Mouse (Mus musculus) T-helper 1 cell (primary cell): Measurements from ENCODE around the gene Elf1.
"Not testable (repeated sequence)": the region's sequence is repeated elsewhere in the genome, so short reads cannot be mapped to it uniquely, and the experiment has no call there.

Experiments
- in situ Hi-C: fragments of 300-600 bp; cut with MboI, MseI; formaldehyde crosslinking; loops from one replicate; pipeline ENCODE4 v1.15.1; 2025; ENCODE audit warnings: high pct_unique_total_duplicates

Elf1 gene

DNA sequence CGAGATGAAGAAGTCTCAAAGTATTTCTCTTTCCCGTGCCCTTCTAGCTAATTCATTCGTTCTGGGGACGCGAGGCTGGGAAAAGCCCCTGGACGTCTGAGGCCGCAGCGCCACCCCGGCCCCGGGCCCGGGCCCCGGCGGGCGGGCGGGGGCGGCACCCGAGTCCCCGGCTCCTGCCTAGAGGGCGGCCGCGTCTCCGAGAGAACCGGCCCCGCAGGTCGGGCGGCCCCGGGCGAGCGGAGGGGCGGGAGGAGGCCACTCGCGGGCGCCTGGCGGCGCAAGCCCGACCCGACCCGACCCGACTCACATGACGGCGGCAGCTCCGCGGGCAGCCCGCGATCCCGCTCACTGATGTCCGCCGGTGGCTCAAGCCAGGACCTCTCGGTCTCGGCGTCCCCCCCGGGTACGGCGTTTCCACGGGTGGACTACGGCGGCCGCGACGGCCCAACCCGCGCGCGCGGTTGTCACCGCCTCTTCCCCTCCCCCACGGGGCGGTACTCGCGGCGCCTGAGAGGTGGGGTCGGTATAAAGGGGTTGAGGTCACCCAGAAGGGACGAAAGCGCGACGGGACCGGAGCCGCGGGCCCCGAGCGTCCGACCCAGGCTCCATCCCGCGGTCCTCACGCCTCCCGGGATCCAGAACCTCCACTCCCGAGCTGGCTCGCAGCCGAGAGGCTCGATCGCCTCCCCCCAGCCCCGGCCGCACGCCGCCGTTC lies at the start of gene Elf1:
Gene Elf1 (plus strand): TSS at position 571 of the 715 bp plus-strand sequence.
- in situ Hi-C loops = no loop called here

DNA sequence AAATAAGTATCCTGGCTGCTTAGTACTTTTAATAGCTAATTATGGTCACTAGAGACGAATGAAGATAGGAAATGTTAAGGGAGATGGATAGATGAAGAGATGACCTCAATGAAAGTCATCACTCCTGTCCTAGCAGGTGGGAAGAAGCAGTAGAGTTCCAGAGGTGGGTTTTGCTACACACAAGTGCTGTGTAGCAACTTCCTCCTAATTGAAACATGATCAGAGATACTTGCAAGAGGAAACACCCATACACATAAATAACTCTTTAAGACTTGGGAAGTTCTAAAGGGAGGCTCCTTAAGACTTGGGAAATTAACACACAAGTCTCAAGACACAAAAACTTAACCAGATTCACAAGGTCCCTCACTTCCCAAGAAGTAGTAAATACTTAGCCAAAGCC lies 46.9 kb upstream of the Elf1 start:
- in situ Hi-C loops = no loop called here

DNA sequence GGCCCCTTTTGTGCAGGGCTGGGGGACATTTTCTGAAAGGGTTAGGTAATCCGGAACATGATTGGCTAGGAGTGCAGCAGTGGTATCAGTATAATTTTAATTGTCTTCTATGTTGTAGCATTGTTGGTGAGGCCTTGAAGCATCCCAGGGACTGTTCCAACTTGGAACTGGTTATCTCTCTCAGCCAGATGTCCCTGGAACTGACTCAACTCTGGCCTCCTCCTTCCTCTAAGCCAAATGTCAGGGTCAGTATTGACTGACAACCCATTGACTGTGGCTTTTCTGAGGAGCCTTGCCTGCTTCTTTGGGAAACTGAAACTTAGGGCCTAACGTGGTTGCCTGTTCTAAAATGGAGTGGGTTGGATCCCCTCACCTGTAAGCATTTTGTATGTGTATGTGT lies 40.3 kb upstream of the Elf1 start:
- in situ Hi-C loops = no loop called here

DNA sequence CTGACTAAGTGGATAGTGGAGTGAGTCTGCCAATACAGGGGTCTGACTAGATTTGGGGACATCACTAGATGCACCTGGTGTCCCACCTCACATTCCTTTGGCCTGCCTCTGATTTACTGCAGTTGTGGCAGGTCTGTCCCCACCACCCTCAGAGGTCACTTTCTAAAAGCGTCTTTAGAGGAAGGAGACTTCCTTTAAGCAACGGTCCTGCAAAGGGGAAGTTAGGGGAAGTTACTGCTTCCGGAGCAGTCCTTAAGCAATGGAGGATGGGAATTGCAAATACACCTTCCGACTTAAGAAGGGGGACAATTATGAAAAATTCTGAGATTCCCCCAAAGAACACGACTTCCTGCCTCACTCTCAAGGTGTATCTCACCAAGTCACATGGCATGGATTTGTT lies 39.6 kb upstream of the Elf1 start:
- in situ Hi-C loops = no loop called here

DNA sequence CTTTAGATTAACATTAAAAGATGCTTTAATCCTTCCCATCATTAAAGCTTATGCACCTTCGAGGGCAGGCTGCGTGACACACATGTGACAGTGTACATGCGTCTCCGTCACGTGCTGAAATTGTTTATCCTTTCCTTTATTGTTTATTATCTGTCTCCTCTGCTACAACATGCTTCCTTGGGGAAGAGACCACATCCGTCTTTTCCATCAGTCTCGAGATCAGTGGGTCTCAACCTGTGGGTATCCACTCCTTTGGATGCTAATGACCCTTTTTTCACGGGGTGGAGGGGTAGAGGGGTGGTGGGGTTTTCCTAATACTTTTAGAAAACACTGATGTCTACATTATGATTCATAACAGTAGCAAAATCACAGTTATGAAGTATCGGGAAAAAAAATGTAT lies 36.4 kb upstream of the Elf1 start:
- in situ Hi-C loops = no loop called here

DNA sequence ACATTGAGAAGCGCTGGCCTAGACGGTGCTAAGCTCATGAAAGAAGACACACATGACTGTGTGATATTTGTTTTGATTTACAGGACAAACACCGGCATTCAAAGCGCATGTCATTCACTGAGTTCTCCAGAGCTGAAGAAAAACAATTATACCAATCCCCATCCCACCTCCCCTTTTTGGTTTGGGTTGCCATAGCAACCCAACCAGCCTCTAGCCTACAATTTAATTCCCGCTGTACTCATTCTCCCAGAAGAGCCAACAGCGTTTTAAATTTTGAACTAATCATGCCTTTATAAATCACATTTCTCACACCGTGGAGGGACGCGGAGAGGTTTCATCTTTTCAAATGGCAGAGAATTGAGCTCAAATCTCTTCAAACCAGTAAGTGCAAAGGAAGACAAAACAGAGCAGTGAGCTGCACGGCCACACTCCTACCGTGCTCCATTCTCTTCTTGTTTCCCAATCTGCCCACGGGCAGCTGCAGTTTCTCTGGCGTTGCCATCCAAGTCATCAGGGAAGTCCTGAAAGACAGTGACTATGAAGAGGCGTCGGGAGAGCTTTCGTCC lies 35.9 kb upstream of the Elf1 start:
- in situ Hi-C loops = no loop called here

DNA sequence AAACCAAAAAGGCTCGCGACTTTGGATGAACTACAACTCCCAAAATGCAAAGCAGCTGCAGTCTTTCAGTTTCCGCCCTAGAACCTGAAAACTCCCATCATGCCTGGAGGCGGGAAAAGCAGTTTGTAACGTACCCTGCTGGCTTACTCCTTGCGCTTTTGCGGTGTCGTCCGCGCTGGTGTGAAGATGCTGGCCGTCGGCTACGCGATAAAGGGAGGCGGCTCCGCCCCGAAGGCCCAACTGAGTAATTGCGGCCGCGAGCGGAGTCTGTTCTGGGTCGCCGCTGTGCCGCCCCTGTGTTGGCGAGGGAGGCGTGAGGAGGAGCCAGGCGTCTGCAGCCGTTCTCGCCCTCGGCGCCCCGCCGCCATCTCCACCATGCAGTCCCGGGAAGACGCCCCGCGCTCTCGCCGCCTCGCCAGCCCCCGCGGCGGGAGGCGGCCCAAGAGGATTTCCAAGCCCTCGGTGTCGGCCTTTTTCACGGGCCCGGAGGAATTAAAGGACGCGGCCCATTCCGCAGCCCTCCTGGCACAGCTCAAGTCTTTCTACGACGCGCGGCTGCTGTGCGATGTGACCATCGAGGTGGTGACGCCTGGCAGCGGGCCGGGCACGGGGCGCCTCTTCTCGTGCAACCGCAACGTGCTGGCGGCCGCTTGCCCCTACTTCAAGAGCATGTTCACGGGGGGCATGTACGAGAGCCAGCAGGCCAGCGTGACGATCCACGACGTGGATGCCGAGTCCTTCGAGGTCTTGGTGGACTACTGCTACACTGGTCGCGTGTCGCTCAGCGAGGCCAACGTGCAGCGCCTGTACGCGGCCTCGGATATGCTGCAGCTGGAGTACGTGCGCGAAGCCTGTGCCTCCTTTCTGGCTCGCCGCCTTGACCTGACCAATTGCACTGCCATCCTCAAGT lies 29.1 kb upstream of the Elf1 start, which contains the start of gene Kbtbd6:
Gene Kbtbd6 (plus strand): TSS at position 155 of the 910 bp plus-strand sequence.
- in situ Hi-C loops = not testable (repeated sequence)

DNA sequence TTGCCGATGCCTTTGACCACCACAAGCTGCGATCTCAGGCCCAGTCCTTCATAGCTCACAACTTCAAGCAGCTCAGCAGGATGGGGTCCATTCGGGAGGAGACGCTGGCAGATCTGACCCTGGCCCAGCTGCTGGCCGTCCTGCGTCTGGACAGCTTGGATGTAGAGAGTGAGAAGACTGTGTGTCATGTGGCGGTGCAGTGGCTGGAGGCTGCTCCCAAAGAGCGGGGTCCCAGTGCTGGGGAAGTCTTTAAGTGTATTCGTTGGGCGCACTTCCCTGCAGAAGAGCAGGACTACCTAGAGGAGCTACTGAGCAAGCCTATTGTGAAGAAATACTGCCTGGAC lies 28.4 kb upstream of the Elf1 start:
- in situ Hi-C loops = not testable (repeated sequence)

DNA sequence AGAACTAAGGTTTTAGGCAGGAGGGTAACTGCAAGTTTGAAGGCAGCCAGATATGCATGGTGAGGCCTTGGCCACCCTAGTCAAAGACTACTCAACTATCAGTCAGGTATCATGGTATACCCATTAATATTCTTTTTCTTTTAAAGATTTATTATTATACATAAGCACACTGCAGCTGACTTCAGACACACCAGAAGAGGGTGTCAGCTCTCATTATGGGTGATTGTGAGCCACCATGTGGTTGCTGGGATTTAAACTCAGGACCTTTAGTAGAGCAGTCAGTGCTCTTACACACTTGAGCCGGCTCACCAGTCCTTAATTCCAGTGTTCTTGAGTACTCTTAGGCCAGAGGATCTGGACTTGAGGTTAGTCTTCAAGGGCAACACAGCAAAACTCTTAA lies 20.6 kb upstream of the Elf1 start:
- in situ Hi-C loops = no loop called here

DNA sequence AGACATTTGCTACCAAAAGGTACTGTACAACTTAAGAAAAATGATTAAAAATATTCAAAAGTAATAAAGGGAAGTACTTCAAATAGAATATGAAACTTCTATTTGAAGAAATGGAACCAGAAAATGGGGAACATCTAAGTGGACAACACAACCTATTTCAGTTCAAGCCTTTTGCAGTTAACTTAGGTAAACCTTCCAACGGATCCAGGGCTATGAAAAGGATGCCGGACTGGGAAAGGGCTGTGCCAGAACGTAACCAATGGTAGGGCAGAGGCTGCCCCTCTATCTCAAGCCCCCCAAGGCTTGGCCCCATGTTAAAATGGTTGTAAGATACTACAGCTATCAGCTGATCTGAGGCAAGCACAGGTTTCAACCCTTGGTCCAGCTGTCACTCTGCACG lies 20.0 kb upstream of the Elf1 start:
- in situ Hi-C loops = no loop called here

DNA sequence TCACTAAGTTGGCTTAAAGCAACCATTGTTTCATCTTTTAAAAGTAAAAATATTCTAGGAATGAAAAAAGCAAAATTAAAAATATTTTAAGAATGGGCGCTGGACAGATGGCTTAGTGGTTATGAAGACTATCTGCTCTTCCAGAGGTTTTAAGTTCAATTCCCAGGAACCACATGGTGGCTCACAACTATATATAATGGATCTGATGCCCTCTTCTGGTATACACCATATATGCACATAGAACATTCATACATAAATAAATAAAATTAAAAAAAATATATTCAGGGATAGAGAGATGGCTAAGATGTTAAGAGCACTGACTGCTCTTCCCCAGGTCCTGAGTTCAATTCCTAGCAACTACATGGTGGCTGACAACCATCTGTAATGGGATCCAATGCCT lies 15.4 kb upstream of the Elf1 start:
- in situ Hi-C loops = no loop called here

DNA sequence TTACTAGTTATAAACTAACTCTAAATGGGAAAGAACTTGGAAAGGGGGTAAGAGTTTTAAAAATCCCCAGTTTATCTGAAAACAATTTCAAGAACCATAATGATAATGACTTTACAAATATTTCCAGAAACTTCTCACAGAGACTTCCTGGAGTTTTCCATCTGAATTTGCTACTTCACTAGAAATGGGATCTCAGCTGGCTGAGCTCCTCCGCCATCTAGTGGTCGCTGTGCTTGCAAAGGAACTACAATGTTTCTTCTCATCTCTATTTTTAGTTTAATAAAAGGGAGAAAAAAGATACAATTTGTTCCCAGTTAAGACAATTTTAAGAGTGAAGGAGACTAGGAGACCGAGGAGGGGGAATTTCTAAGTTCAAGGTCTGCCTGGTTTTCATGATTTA lies 13.4 kb upstream of the Elf1 start:
- in situ Hi-C loops = no loop called here

DNA sequence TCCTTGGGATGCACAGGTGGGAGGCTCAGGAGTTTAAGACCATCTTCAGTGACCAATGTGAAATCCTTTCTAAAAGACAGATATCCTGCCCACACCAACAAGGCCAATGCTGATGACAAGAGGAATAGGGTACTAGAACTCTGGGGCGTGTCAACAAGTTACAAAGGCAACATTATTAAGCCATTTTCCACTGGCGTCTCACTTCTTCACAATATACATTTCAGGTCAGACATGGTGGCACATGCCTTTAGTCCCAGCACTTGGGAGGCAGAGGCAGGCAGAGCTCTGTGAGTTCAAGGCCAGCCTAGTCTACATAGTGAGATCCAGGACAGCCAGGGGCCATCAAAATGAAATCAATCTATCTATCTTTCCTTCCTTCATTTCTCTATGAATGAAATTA lies 7.6 kb upstream of the Elf1 start:
- in situ Hi-C loops = no loop called here

DNA sequence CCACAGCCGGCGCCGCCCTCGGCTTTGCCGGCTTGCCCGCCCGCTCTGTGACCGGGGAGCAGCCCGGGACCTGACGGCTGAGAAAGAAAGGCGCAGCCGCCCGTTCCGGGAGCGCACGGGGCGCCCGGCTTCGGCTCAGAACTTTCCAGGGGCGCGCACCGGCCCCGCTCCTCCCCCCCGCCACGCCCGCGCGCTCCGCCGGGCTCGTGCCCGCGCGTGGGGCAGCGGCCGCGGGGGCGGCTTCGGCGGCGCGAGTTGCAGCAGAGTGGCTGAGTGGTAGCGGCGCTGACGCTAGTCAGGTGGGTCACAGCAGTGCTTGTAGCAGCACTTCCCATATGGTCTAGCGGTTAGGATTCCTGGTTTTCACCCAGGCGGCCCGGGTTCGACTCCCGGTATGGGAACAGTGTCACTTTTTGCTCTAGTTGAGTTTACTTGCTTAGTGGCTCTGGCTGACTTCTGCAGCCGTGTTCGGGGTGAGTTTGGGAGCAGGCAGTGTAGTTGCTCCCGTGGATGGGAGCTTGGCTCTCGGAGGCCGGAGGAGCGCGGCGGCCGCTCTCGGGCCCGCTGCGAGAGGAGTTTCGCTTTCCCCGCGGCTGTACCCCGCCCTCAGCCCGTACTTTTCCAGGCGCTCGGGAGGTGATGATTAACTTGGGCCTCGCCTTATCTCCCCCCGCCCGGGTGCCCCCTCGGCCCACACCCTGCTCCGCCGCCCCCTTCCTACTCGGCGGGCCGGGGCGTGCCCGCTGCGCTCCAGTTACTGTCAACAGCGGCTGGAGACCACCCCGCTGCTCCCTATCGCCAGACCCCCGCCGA lies 551 bp downstream of the Elf1 start, which contains the start of gene Wbp4:
Gene Wbp4 (minus strand): TSS at position 182 of the 813 bp plus-strand sequence.
- in situ Hi-C loops = no loop called here

DNA sequence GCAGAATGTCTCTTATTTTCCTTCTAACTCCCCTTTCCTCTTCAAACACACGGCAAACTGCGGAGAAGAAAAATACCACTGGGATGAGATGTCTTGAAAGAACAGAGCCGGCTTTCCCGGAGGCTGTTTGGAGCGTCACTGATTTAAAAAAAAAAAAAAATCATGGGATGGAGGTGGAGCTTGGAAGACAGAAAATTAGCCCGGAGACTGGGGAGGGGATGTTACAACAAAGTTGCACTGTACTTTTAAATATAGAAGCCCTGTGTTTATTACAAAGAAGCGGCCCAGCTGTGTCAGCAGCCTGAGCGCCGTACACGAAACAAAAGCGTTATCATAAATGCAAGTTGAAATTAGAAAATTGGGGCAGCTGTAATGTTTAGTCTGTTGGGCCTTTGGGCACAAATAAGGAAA lies 1.3 kb downstream of the Elf1 start:
- in situ Hi-C loops = no loop called here

DNA sequence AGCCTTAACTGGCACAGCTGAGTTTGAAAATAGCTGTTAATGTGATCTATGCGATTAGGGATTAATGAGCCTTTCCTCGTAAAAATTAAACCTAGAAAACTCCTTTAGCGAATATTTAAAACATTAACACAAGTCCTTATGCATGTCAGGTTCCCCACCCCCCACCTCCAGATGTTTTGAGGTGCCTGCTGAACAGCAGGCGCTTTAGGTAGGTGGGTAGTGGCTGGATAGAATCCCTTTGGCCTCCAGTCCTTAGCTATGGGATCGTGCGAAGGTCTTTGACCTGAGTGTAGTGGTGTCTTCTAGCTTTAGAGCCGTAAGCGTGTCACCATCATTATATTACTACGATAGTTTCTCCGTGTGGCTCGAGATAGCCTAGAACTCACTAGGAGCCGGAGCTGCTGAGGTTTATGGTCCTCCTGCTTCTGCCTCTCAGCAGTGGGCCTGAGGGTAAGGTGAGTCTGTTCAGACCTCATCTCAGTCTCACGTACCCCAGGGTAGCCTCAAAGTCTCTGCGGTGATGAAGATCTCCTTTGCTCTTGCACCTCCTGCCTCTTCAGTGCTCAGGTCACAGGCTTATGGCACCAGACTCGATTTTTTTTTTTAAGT lies 1.9 kb downstream of the Elf1 start:
- in situ Hi-C loops = no loop called here

DNA sequence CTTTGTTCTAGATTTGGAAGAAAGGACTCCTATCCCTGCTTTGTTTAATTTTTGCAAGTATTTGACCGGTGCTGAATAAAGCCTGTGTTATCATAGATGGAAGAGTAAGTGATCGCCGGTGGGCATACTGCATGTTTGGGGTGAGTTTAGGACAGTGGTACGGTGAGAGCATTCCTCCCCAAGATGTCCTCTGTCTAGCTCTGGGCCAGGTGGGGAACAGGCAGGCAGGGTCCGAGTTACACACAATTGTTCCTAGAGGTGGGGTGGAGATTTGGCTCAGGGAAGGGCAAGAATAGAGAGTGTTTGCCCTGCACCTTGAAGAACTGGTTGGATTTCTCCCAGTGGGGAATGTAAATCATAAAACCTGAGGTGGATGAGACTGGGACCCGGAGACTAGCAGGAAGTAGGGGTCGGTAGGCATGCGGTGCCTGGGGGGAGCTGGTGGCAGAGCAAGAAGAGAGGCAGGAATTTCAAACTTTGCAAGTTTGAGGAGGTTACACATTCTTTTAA lies 2.7 kb downstream of the Elf1 start:
- in situ Hi-C loops = no loop called here

DNA sequence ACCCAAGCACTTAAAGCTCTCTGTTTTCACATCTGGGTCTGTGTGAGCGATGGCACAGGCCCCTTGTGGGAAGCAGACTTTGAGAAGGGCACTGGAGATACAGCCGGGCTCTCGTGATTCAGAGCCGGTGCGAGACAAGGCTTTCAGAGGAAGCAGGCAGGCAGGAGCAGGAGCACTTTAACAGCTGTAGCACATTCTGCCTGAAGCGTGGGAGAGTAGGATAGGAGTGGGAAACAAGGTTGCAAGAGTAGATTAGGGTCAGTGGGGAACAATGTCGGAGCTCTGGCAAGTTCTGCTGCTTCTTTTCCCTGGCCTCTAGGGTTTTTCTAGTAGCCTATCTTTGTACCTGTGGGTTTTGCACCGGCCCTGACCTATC lies 5.6 kb downstream of the Elf1 start:
- in situ Hi-C loops = no loop called here

DNA sequence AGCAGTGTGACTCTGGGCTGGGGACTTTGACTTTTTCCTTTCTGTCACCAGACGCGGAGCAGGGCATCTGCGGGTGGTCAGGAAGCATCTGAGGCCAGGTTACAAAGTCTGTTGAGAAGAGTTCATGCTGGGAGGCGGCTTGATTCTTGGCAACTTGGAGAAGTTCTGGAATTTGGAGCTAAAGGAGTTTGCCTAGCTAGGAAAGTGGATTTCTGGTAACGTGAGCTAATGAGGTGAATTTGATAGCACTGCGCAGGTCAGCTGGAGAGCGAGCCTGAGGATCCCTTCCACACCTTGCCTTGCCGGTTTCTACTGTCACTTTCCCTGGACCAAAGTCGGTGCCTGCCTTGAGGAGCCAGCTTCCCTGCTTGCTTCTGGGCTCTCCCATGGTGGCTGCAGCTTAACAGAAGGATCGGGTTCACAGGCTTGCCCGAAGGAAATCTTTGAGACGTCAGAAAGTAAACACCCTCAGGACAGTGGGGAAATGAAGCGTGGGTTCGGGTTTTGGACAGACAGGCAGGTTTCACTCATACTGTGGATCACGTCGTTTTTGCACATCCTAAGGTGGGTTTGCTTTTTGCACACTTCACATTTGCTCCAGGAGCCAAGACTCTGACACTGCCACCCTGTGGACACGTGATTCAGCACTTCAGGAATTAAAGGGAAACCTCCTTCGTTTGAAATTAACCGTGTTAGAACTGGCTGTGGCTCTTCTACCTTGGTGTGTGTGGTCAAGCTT lies 6.2 kb downstream of the Elf1 start:
- in situ Hi-C loops = no loop called here

DNA sequence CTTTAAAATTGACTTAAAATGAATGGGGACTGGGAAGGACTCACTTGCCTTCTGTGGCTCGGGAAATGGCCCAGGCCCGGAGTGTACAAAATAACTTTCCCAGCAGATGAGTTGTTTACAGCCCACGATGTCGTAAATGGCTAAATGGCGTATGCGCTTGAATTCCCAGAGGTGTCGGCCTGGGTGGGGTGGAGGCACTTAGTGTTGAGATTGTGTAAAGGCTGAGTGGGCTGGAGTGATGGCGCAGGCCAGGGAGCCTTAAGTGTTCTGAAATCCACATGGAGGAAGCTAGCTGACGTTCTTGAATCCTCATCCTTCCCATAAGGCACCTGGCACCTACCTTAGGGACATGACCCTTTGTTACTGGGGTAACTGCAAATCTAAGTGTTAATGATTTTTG lies 7.5 kb downstream of the Elf1 start:
- in situ Hi-C loops = no loop called here

DNA sequence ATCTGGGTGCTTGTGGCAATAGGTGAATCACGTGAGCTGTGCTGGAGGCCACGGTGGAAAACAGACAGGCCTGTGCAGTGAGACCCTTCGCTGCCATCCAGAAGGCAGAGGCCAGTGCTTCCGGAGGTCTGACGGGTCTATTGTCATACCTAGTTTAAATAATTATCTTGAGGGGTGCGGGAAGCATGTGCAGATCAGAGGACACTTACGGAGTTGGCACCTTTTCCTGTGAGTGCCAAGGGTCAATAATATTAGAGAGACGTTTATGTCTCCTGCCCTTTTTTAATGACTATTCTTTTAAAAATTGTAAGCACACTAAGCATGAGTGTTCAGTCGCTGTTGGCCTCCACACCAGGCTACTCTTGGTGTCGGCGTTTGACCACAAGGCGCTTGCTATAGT lies 8.2 kb downstream of the Elf1 start:
- in situ Hi-C loops = no loop called here
